Comparison of ENCODE assay signal across 20 mouse cellular contexts in the genomic region with DNA sequence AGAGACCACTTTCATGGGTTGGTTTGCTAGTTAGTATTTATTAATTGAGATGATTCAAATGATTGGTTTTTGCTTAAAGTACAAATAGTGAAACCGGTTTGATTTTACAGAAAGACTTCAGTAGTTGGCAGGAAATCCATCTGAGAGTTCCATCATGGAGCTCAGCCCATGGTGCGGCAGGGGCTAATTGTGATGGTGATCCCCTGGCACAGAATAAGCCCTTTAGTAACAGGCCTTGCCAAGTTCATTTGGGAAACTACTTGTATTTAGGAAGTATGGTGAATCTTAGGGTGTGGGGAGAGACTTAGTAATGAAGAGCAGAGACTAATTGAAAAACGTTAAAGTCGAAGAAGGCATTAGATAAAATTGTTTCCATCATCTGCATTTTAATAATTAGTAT.
A peak's percentile ranks its signal among the peaks of the same experiment; 100 is the strongest.
DNase-seq lines count a peak whose midpoint lies in the region; ATAC-seq and TF ChIP-seq lines count a peak whose summit lies in the region.
"Had no signal": no experiment of that assay in that cellular context is flagged by ENCODE, and none has a peak within 500 bp of the region (broad histone marks: within the 10 kb centered on the region; RNA-seq: fewer than 3 reads in every experiment).

No protein-coding gene starts in this region.

- no peak overlapping the region for H3K27ac ChIP-seq in forebrain, postnatal 0 days (ENCODE audit: low read depth, low read length)
- 0 out of 2 replicates have a peak overlapping the region, but pooled peaks have one; percentile 42 for H3K27ac ChIP-seq in midbrain, embryonic 12.5 days (replicated peaks)
- H3K27ac ChIP-seq: embryonic facial prominence, embryonic 13.5 days; heart, embryonic 10.5 days; limb, embryonic 12.5 days; liver, embryonic 14.5 days; neural tube, embryonic 12.5 days had no signal

- TF ChIP-seq POLR2A in brain, embryonic 14.5 days (IDR thresholded peaks at IDR 0.05; ENCODE audit: borderline replicate concordance, extremely low read depth, insufficient read depth, insufficient read length, poor library complexity, severe bottlenecking) = no peak

- no peaks in the 10 kb centered on the region for H3K36me3 ChIP-seq in forebrain, postnatal 0 days (ENCODE audit: insufficient read depth)
- H3K36me3 ChIP-seq in midbrain, embryonic 12.5 days = no peaks in the 10 kb centered on the region
- H3K36me3 ChIP-seq: embryonic facial prominence, embryonic 13.5 days; heart, embryonic 10.5 days; limb, embryonic 12.5 days; neural tube, embryonic 12.5 days had no signal

- DNase-seq in brain, embryonic 14.5 days (ENCODE audit: low read depth) = peak; percentile 91
- peak; percentile 4 for DNase-seq in embryo, embryonic 10.5 days (ENCODE audit: low spot score)
- peak; percentile 50 for DNase-seq in forebrain, postnatal 0 days
- no peak for DNase-seq in layer of hippocampus, postnatal 25 days (ENCODE audit: extremely low spot score in 1 of 2, low spot score in 1 of 2)
- DNase-seq in spleen, postnatal 36 days (ENCODE audit: low spot score in 2 of 2) = no peak
- DNase-seq: adrenal gland, postnatal 14 days; cerebellum, adult 9-10 months; gastrocnemius, postnatal 14 days; kidney, adult 18-20 months; thymus, postnatal 36 days had no signal

- no peaks in the 10 kb centered on the region for H3K9me3 ChIP-seq in forebrain, postnatal 0 days (ENCODE audit: low read length)
- 0 out of 2 replicates have a peak, but pooled peaks cover 2% of the 10 kb centered on the region for H3K9me3 ChIP-seq in midbrain, embryonic 12.5 days
- H3K9me3 ChIP-seq: embryonic facial prominence, embryonic 13.5 days; heart, embryonic 10.5 days; limb, embryonic 12.5 days; neural tube, embryonic 12.5 days had no signal

- peak; percentile 54; the same call in 1 of the 2 replicates for ATAC-seq in forebrain, postnatal 0 days
- no peak for ATAC-seq in midbrain, embryonic 12.5 days (ENCODE audit: low FRiP score, low read depth)
- ATAC-seq in activated CD4-positive, CD25-positive, alpha-beta regulatory T cell, adult 4 months = no peak
- ATAC-seq in megakaryocyte-erythroid progenitor cell, adult 5-6 weeks (replicated peaks; ENCODE audit: low FRiP score, low TSS enrichment, poor library complexity, severe bottlenecking) = no peak
- ATAC-seq: lung, postnatal 0 days had no signal

- WGBS in forebrain, postnatal 0 days = 21% methylated on average over 4 of the region's 4 CpGs
- 56% methylated on average over 4 of the region's 4 CpGs for WGBS in midbrain, embryonic 12.5 days

- H3K4me2 ChIP-seq in forebrain, postnatal 0 days (ENCODE audit: low read depth) = no peak overlapping the region
- no peak overlapping the region for H3K4me2 ChIP-seq in midbrain, embryonic 12.5 days (replicated peaks)
- H3K4me2 ChIP-seq: embryonic facial prominence, embryonic 13.5 days; limb, embryonic 12.5 days; neural tube, embryonic 12.5 days had no signal

- H3K4me3 ChIP-seq in forebrain, postnatal 0 days (ENCODE audit: low read depth, low read length) = no peak overlapping the region
- H3K4me3 ChIP-seq in midbrain, embryonic 12.5 days = no peak overlapping the region
- H3K4me3 ChIP-seq: embryonic facial prominence, embryonic 13.5 days; heart, embryonic 10.5 days; limb, embryonic 12.5 days; megakaryocyte, embryonic 14.5 days; neural tube, embryonic 12.5 days had no signal

- TF ChIP-seq CTCF in brain, embryonic 14.5 days (IDR thresholded peaks at IDR 0.05; ENCODE audit: borderline replicate concordance, extremely low read depth, insufficient read depth, insufficient read length) = no peak
- TF ChIP-seq CTCF in forebrain, postnatal 0 days (IDR thresholded peaks at IDR 0.05; ENCODE audit: low read depth) = no peak

- no peak overlapping the region for H3K9ac ChIP-seq in forebrain, postnatal 0 days
- H3K9ac ChIP-seq in midbrain, embryonic 12.5 days (replicated peaks) = no peak overlapping the region
- H3K9ac ChIP-seq: embryonic facial prominence, embryonic 13.5 days; limb, embryonic 12.5 days; liver, embryonic 14.5 days; neural tube, embryonic 12.5 days had no signal

- H3K4me1 ChIP-seq in forebrain, postnatal 0 days (ENCODE audit: insufficient read depth) = 0 out of 2 replicates have a peak, but pooled peaks cover 2% of the 10 kb centered on the region
- no peaks in the 10 kb centered on the region; the same call in 1 of the 2 replicates for H3K4me1 ChIP-seq in midbrain, embryonic 12.5 days
- H3K4me1 ChIP-seq: embryonic facial prominence, embryonic 13.5 days; heart, embryonic 10.5 days; limb, embryonic 12.5 days; megakaryocyte, embryonic 14.5 days; neural tube, embryonic 12.5 days had no signal

- no peaks in the 10 kb centered on the region for H3K27me3 ChIP-seq in forebrain, postnatal 0 days (ENCODE audit: insufficient read depth, low read length)
- H3K27me3 ChIP-seq in midbrain, embryonic 12.5 days = no peaks in the 10 kb centered on the region
- H3K27me3 ChIP-seq: embryonic facial prominence, embryonic 13.5 days; limb, embryonic 12.5 days; megakaryocyte, embryonic 14.5 days; neural tube, embryonic 12.5 days had no signal

Comparison
In these comparisons a context has a peak if more than half of its experiments do, and no peak if none do; other contexts are left out.
1. DNase-seq: peak in brain, embryonic 14.5 days (single experiment), embryo, embryonic 10.5 days (single experiment) and forebrain, postnatal 0 days (single experiment); none in layer of hippocampus, postnatal 25 days (0 of 2) and spleen, postnatal 36 days (0 of 2).